Mouse (Mus musculus) hindbrain, embryonic 12.5 days (tissue): ENCODE results near the gene Chd6. TPM values are rescaled to one million over a fixed set of nuclear protein-coding genes. Genes with fewer than 3 reads are reported as not detected.
"Not testable (repeated sequence)": the region's sequence is repeated elsewhere in the genome, so short reads cannot be mapped to it uniquely, and the experiment has no call there.

Experiments used
- ATAC-seq: fragments of 200-750 bp; cut with Nextera tagmentation; 2 replicates; pipeline ENCODE4 v1.8.0; 2017; ENCODE audit warnings: moderate TSS enrichment; ENCODE audit not compliant: low FRiP score
- H3K27ac ChIP-seq: fragments of 300-500 bp; sonication (generic); 2 replicates; pipeline ENCODE4 v1.5.1; 2016; ENCODE audit warnings: mild to moderate bottlenecking
- H3K27me3 ChIP-seq: fragments of 300-500 bp; sonication (generic); 2 replicates; pipeline ENCODE4 v1.6.1; 2016; ENCODE audit warnings: mild to moderate bottlenecking
- H3K36me3 ChIP-seq: fragments of 300-500 bp; sonication (generic); 2 replicates; pipeline ENCODE4 v1.6.1; 2016; ENCODE audit warnings: mild to moderate bottlenecking
- H3K4me1 ChIP-seq: fragments of 300-500 bp; sonication (generic); 2 replicates; pipeline ENCODE4 v1.6.1; 2016
- H3K4me2 ChIP-seq: fragments of 300-500 bp; sonication (generic); replicated peaks from 2 replicates; pipeline ENCODE4 v1.6.1; 2016; ENCODE audit warnings: mild to moderate bottlenecking
- H3K4me3 ChIP-seq: fragments of 300-500 bp; sonication (generic); 2 replicates; pipeline ENCODE4 v1.5.1; 2016; ENCODE audit warnings: mild to moderate bottlenecking
- H3K9ac ChIP-seq: fragments of 300-500 bp; sonication (generic); 2 replicates; pipeline ENCODE4 v1.6.1; 2016; ENCODE audit warnings: mild to moderate bottlenecking, moderate library complexity
- H3K9me3 ChIP-seq: fragments of 300-500 bp; sonication (generic); replicated peaks from 2 replicates; pipeline ENCODE4 v1.6.1; 2016; ENCODE audit warnings: mild to moderate bottlenecking
- WGBS: fragments of 180-500 bp; shearing (Covaris S2); methylation state at CpG from one replicate; pipeline ENCODE4 v1.1.7; 2016; 5-methylcytosine and 5-hydroxymethylcytosine counted together
- polyA plus RNA-seq: library from polyadenylated mRNA; unstranded; fragments of >200 nt; fragmentation: Nextera tagmentation; extraction: Ambion mirVana; gene quantifications from 2 replicates; pipeline ENCODE4 v1.2.1, GENCODE M21; 2016

The Chd6 gene
- polyA plus RNA-seq, 1 experiment from 2014 or later: 42.0 TPM

- peaks cover 55% of the 10 kb centered on the region for H3K36me3 ChIP-seq
- H3K4me3 ChIP-seq: no peak overlapping the region
- WGBS: 92% methylated on average over 7 of the region's 7 CpGs
- no peak for ATAC-seq
- no peak overlapping the region for H3K4me2 ChIP-seq
- no peaks in the 10 kb centered on the region for H3K9me3 ChIP-seq
- no peak overlapping the region for H3K9ac ChIP-seq
- H3K27ac ChIP-seq: no peak overlapping the region
- H3K27me3 ChIP-seq: no peaks in the 10 kb centered on the region
- H3K4me1 ChIP-seq: no peaks in the 10 kb centered on the region
Measured at GRCm38 (mm10) chr2:160972103-160972792, 136.6 kb downstream of the Chd6 start.

- ATAC-seq: no peak
- H3K4me2 ChIP-seq: no peak overlapping the region
- no peaks in the 10 kb centered on the region for H3K9me3 ChIP-seq
- H3K9ac ChIP-seq: no peak overlapping the region
- WGBS: 93% methylated on average over 1 of the region's 1 CpGs
- H3K36me3 ChIP-seq: peaks cover 71% of the 10 kb centered on the region
- H3K4me1 ChIP-seq: no peaks in the 10 kb centered on the region
- H3K27me3 ChIP-seq: no peaks in the 10 kb centered on the region
- H3K27ac ChIP-seq: no peak overlapping the region
- no peak overlapping the region for H3K4me3 ChIP-seq
Measured at GRCm38 (mm10) chr2:160962149-160962548, 146.7 kb downstream of the Chd6 start.

GRCm38 (mm10) chr2:160960956-160961646 lies 147.8 kb downstream of the Chd6 start:
- H3K36me3 ChIP-seq: peaks cover 69% of the 10 kb centered on the region
- WGBS: 93% methylated on average over 6 of the region's 6 CpGs

GRCm38 (mm10) chr2:160959901-160960300 lies 149.0 kb downstream of the Chd6 start:
- Histone ChIP-seq H3K27me3 (no peaks in the 10 kb centered on the region), H3K9me3 (no peaks in the 10 kb centered on the region), H3K4me3 (no peak overlapping the region), H3K9ac (no peak overlapping the region), H3K36me3 (peaks cover 69% of the 10 kb centered on the region), H3K4me1 (no peaks in the 10 kb centered on the region), H3K4me2 (no peak overlapping the region), H3K27ac (no peak overlapping the region)
- ATAC-seq: no peak
- WGBS: 94% methylated on average over 5 of the region's 5 CpGs

More at GRCm38 (mm10) chr2:160960956-160961646, 147.8 kb downstream of the Chd6 start:
- Histone ChIP-seq H3K27ac (no peak overlapping the region), H3K9ac (no peak overlapping the region), H3K4me1 (no peaks in the 10 kb centered on the region), H3K4me3 (no peak overlapping the region), H3K4me2 (no peak overlapping the region), H3K9me3 (no peaks in the 10 kb centered on the region), H3K27me3 (no peaks in the 10 kb centered on the region)
- no peak for ATAC-seq

- H3K9ac ChIP-seq: no peak overlapping the region
- H3K27me3 ChIP-seq: no peaks in the 10 kb centered on the region
- no peaks in the 10 kb centered on the region for H3K4me1 ChIP-seq
- H3K4me2 ChIP-seq: no peak overlapping the region
- WGBS: 92% methylated on average over 5 of the region's 5 CpGs
- no peaks in the 10 kb centered on the region for H3K9me3 ChIP-seq
- no peak overlapping the region for H3K4me3 ChIP-seq
- peaks cover 71% of the 10 kb centered on the region for H3K36me3 ChIP-seq
- H3K27ac ChIP-seq: no peak overlapping the region
- ATAC-seq: no peak
Measured at GRCm38 (mm10) chr2:160958737-160959136, 150.1 kb downstream of the Chd6 start.

GRCm38 (mm10) chr2:160957801-160958200 lies 151.1 kb downstream of the Chd6 start:
- not testable (repeated sequence) for H3K9ac ChIP-seq, H3K4me1 ChIP-seq, H3K27ac ChIP-seq, H3K27me3 ChIP-seq, H3K4me3 ChIP-seq, H3K4me2 ChIP-seq, ATAC-seq, H3K9me3 ChIP-seq
- H3K36me3 ChIP-seq: peaks cover 76% of the 10 kb centered on the region

- not testable (repeated sequence) for H3K27me3 ChIP-seq, ATAC-seq
Measured at GRCm38 (mm10) chr2:160957307-160957706, 151.6 kb downstream of the Chd6 start.

GRCm38 (mm10) chr2:160955331-160955730 lies 153.5 kb downstream of the Chd6 start:
- Histone ChIP-seq H3K9me3 (no peaks in the 10 kb centered on the region), H3K36me3 (peaks cover 73% of the 10 kb centered on the region), H3K27me3 (no peaks in the 10 kb centered on the region), H3K4me3 (no peak overlapping the region), H3K4me2 (no peak overlapping the region), H3K9ac (no peak overlapping the region), H3K27ac (no peak overlapping the region), H3K4me1 (0 out of 2 replicates have a peak, but pooled peaks cover 2% of the 10 kb centered on the region)
- no peak for ATAC-seq
- 76% methylated on average over 7 of the region's 7 CpGs for WGBS

More at GRCm38 (mm10) chr2:160957307-160957706, 151.6 kb downstream of the Chd6 start:
- not testable (repeated sequence) for H3K9ac ChIP-seq, H3K4me2 ChIP-seq, H3K4me1 ChIP-seq, H3K4me3 ChIP-seq, H3K27ac ChIP-seq, H3K9me3 ChIP-seq
- peaks cover 76% of the 10 kb centered on the region for H3K36me3 ChIP-seq

- Histone ChIP-seq H3K27ac (no peak overlapping the region), H3K36me3 (peaks cover 74% of the 10 kb centered on the region), H3K4me1 (0 out of 2 replicates have a peak, but pooled peaks cover 2% of the 10 kb centered on the region), H3K9me3 (no peaks in the 10 kb centered on the region), H3K4me3 (no peak overlapping the region), H3K4me2 (no peak overlapping the region), H3K9ac (no peak overlapping the region), H3K27me3 (no peaks in the 10 kb centered on the region)
- ATAC-seq: no peak
- WGBS: 96% methylated on average over 3 of the region's 3 CpGs
Measured at GRCm38 (mm10) chr2:160954541-160954940, 154.3 kb downstream of the Chd6 start.

GRCm38 (mm10) chr2:160953131-160953873 lies 155.6 kb downstream of the Chd6 start:
- 0 out of 2 replicates have a peak, but pooled peaks cover 2% of the 10 kb centered on the region for H3K4me1 ChIP-seq
- H3K4me3 ChIP-seq: no peak overlapping the region
- no peak overlapping the region for H3K4me2 ChIP-seq
- no peak overlapping the region for H3K27ac ChIP-seq
- no peaks in the 10 kb centered on the region for H3K9me3 ChIP-seq
- 88% methylated on average over 7 of the region's 7 CpGs for WGBS
- H3K9ac ChIP-seq: no peak overlapping the region
- no peaks in the 10 kb centered on the region for H3K27me3 ChIP-seq
- peaks cover 80% of the 10 kb centered on the region for H3K36me3 ChIP-seq
- ATAC-seq: no peak

GRCm38 (mm10) chr2:160951595-160951994 lies 157.3 kb downstream of the Chd6 start:
- peaks cover 81% of the 10 kb centered on the region for H3K36me3 ChIP-seq
- no peak for ATAC-seq
- no peak overlapping the region for H3K9ac ChIP-seq
- no peaks in the 10 kb centered on the region for H3K9me3 ChIP-seq
- 82% methylated on average over 4 of the region's 4 CpGs for WGBS
- H3K4me1 ChIP-seq: 0 out of 2 replicates have a peak, but pooled peaks cover 2% of the 10 kb centered on the region
- no peaks in the 10 kb centered on the region for H3K27me3 ChIP-seq
- H3K27ac ChIP-seq: no peak overlapping the region
- no peak overlapping the region for H3K4me2 ChIP-seq
- H3K4me3 ChIP-seq: no peak overlapping the region

- Histone ChIP-seq H3K27me3 (no peaks in the 10 kb centered on the region), H3K36me3 (peaks cover 14% of the 10 kb centered on the region), H3K27ac (no peak overlapping the region), H3K4me2 (no peak overlapping the region), H3K4me3 (no peak overlapping the region), H3K9me3 (no peaks in the 10 kb centered on the region), H3K9ac (no peak overlapping the region), H3K4me1 (no peaks in the 10 kb centered on the region; the same call in 1 of the 2 replicates)
- WGBS: 72% methylated on average over 3 of the region's 3 CpGs
- no peak for ATAC-seq
Measured at GRCm38 (mm10) chr2:160942443-160942842, 166.4 kb downstream of the Chd6 start.
